Mouse (Mus musculus) stomach, embryonic 16.5 days (tissue): ENCODE results near the gene Ddx4. TPM values are rescaled to one million over a fixed set of nuclear protein-coding genes. Genes with fewer than 3 reads are reported as not detected.
"Not testable (repeated sequence)": the region's sequence is repeated elsewhere in the genome, so short reads cannot be mapped to it uniquely, and the experiment has no call there.

ENCODE experiments used
- ATAC-seq: fragments of 200-750 bp; cut with Nextera tagmentation; 2 replicates; pipeline ENCODE4 v1.8.0; 2017; ENCODE audit warnings: moderate number of reproducible peaks, moderate TSS enrichment; ENCODE audit not compliant: insufficient read depth, low FRiP score
- H3K27ac ChIP-seq: fragments of 300-500 bp; sonication (generic); 2 replicates; pipeline ENCODE4 v1.5.1; 2014; ENCODE audit warnings: low read length
- H3K27me3 ChIP-seq: fragments of 300-500 bp; sonication (generic); 2 replicates; pipeline ENCODE4 v1.6.1; 2014; ENCODE audit warnings: low read length, control low read depth, mixed read lengths; ENCODE audit not compliant: control insufficient read depth, insufficient read depth
- H3K36me3 ChIP-seq: fragments of 300-500 bp; sonication (generic); 2 replicates; pipeline ENCODE4 v1.6.1; 2014; ENCODE audit warnings: low read length; ENCODE audit not compliant: control insufficient read depth, insufficient read depth
- H3K4me1 ChIP-seq: fragments of 300-500 bp; sonication (generic); 2 replicates; pipeline ENCODE4 v1.6.1; 2014; ENCODE audit warnings: low read length, control low read depth, mixed read lengths; ENCODE audit not compliant: control insufficient read depth, insufficient read depth
- H3K4me2 ChIP-seq: fragments of 300-500 bp; sonication (generic); 2 replicates; pipeline ENCODE4 v1.6.1; 2014; ENCODE audit warnings: low read depth, low read length, mixed read lengths
- H3K4me3 ChIP-seq: fragments of 300-500 bp; sonication (generic); replicated peaks from 2 replicates; pipeline ENCODE4 v1.5.1; 2014; ENCODE audit warnings: mild to moderate bottlenecking, low read length
- H3K9ac ChIP-seq: fragments of 300-500 bp; sonication (generic); 2 replicates; pipeline ENCODE4 v1.6.1; 2014; ENCODE audit warnings: low read length
- H3K9me3 ChIP-seq: fragments of 300-500 bp; sonication (generic); replicated peaks from 2 replicates; pipeline ENCODE4 v1.6.1; 2016; ENCODE audit warnings: low read length, control low read depth; ENCODE audit not compliant: control insufficient read depth
- WGBS: fragments of 180-500 bp; shearing (Covaris S2); extraction: QIAGEN DNeasy Blood & Tissue Kit; methylation state at CpG from one replicate; pipeline ENCODE4 v1.1.7; 2014; 5-methylcytosine and 5-hydroxymethylcytosine counted together
- polyA plus RNA-seq: library from polyadenylated mRNA; unstranded; fragments of >200 nt; fragmentation: Nextera tagmentation; extraction: Ambion mirVana; gene quantifications from 2 replicates; pipeline ENCODE4 v1.2.1, GENCODE M21; 2015

Gene Ddx4
- polyA plus RNA-seq, 1 experiment from 2014 or later: 0.48 TPM

- no peak for ATAC-seq
- H3K9ac ChIP-seq: no peak overlapping the region
- 83% methylated on average over 3 of the region's 3 CpGs for WGBS
These were observed 43.7 kb downstream of the Ddx4 start for GRCm38 (mm10) chr13:112608606-112609005.

GRCm38 (mm10) chr13:112604411-112604810, 47.9 kb downstream of the Ddx4 start:
- Histone ChIP-seq H3K27me3 (no peaks in the 10 kb centered on the region), H3K4me1 (no peaks in the 10 kb centered on the region), H3K9me3 (no peaks in the 10 kb centered on the region), H3K4me2 (no peak overlapping the region), H3K9ac (no peak overlapping the region), H3K4me3 (no peak overlapping the region), H3K36me3 (no peaks in the 10 kb centered on the region), H3K27ac (no peak overlapping the region)
- 58% methylated on average over 4 of the region's 4 CpGs for WGBS
- ATAC-seq: no peak

More at GRCm38 (mm10) chr13:112608606-112609005, 43.7 kb downstream of the Ddx4 start:
- Histone ChIP-seq H3K27me3 (no peaks in the 10 kb centered on the region), H3K4me1 (no peaks in the 10 kb centered on the region), H3K4me3 (no peak overlapping the region), H3K36me3 (no peaks in the 10 kb centered on the region), H3K27ac (no peak overlapping the region), H3K4me2 (no peak overlapping the region), H3K9me3 (no peaks in the 10 kb centered on the region)

GRCm38 (mm10) chr13:112603839-112604238, 48.4 kb downstream of the Ddx4 start:
- Histone ChIP-seq H3K4me2 (no peak overlapping the region), H3K27ac (no peak overlapping the region), H3K9ac (no peak overlapping the region), H3K4me3 (no peak overlapping the region), H3K4me1 (no peaks in the 10 kb centered on the region), H3K27me3 (no peaks in the 10 kb centered on the region), H3K36me3 (no peaks in the 10 kb centered on the region), H3K9me3 (no peaks in the 10 kb centered on the region)
- no peak for ATAC-seq
- WGBS: 88% methylated on average over 1 of the region's 1 CpGs

- no peak overlapping the region for H3K4me3 ChIP-seq
- H3K4me2 ChIP-seq: no peak overlapping the region
- H3K4me1 ChIP-seq: no peaks in the 10 kb centered on the region
- no peak overlapping the region for H3K9ac ChIP-seq
- H3K27ac ChIP-seq: no peak overlapping the region
- no peak for ATAC-seq
- no peaks in the 10 kb centered on the region for H3K27me3 ChIP-seq
- no peaks in the 10 kb centered on the region for H3K9me3 ChIP-seq
- WGBS: 73% methylated on average over 2 of the region's 2 CpGs
- H3K36me3 ChIP-seq: no peaks in the 10 kb centered on the region
These were observed 49.7 kb downstream of the Ddx4 start for GRCm38 (mm10) chr13:112602607-112603006.

GRCm38 (mm10) chr13:112594260-112594659, 58.0 kb downstream of the Ddx4 start, which contains the start of gene Il31ra:
Gene Il31ra (minus strand): TSS chr13:112594360.
- not testable (repeated sequence) for H3K4me2 ChIP-seq, H3K9ac ChIP-seq, ATAC-seq, H3K27me3 ChIP-seq, H3K27ac ChIP-seq, H3K4me3 ChIP-seq, H3K36me3 ChIP-seq, H3K9me3 ChIP-seq, H3K4me1 ChIP-seq
- WGBS: 94% methylated on average over 3 of the region's 8 CpGs

- Histone ChIP-seq H3K4me2 (no peak overlapping the region), H3K9me3 (no peaks in the 10 kb centered on the region), H3K36me3 (no peaks in the 10 kb centered on the region), H3K9ac (no peak overlapping the region), H3K27ac (no peak overlapping the region), H3K27me3 (no peaks in the 10 kb centered on the region), H3K4me1 (no peaks in the 10 kb centered on the region), H3K4me3 (no peak overlapping the region)
- WGBS: 29% methylated on average over 2 of the region's 2 CpGs
- ATAC-seq: no peak
These were observed 62.0 kb downstream of the Ddx4 start for GRCm38 (mm10) chr13:112590254-112590653.

- no peaks in the 10 kb centered on the region for H3K27me3 ChIP-seq
- H3K27ac ChIP-seq: no peak overlapping the region
- no peak overlapping the region for H3K9ac ChIP-seq
- H3K9me3 ChIP-seq: no peaks in the 10 kb centered on the region
- H3K4me2 ChIP-seq: no peak overlapping the region
- no peaks in the 10 kb centered on the region for H3K36me3 ChIP-seq
- no peak for ATAC-seq
- H3K4me1 ChIP-seq: no peaks in the 10 kb centered on the region
- H3K4me3 ChIP-seq: no peak overlapping the region
These were observed 62.6 kb downstream of the Ddx4 start for GRCm38 (mm10) chr13:112589625-112590024.

GRCm38 (mm10) chr13:112584556-112585237, 67.6 kb downstream of the Ddx4 start:
- no peak overlapping the region for H3K9ac ChIP-seq
- WGBS: 47% methylated on average over 7 of the region's 7 CpGs
- no peaks in the 10 kb centered on the region for H3K27me3 ChIP-seq
- no peak overlapping the region for H3K4me2 ChIP-seq
- no peaks in the 10 kb centered on the region for H3K36me3 ChIP-seq
- no peak for ATAC-seq
- H3K4me1 ChIP-seq: no peaks in the 10 kb centered on the region
- no peaks in the 10 kb centered on the region for H3K9me3 ChIP-seq
- no peak overlapping the region for H3K27ac ChIP-seq
- no peak overlapping the region for H3K4me3 ChIP-seq

- H3K27me3 ChIP-seq: no peaks in the 10 kb centered on the region
- H3K9ac ChIP-seq: no peak overlapping the region
- ATAC-seq: no peak
- H3K4me1 ChIP-seq: no peaks in the 10 kb centered on the region
- H3K4me3 ChIP-seq: no peak overlapping the region
- H3K27ac ChIP-seq: no peak overlapping the region
- no peak overlapping the region for H3K4me2 ChIP-seq
- H3K36me3 ChIP-seq: no peaks in the 10 kb centered on the region
- 79% methylated on average over 8 of the region's 8 CpGs for WGBS
- H3K9me3 ChIP-seq: no peaks in the 10 kb centered on the region
These were observed 70.0 kb downstream of the Ddx4 start for GRCm38 (mm10) chr13:112582291-112582690.
